Mouse (Mus musculus) skeletal muscle tissue, adult 2 months (tissue): Measurements from ENCODE around the gene Hira.
"Not testable (repeated sequence)": the region's sequence is repeated elsewhere in the genome, so short reads cannot be mapped to it uniquely, and the experiment has no call there.

ENCODE experiments used
- DNase-seq: peaks from one replicate; pipeline ENCODE4 v3.0.0-alpha.2; 2012; ENCODE audit warnings: low read depth, low spot score

The Hira gene

DNA sequence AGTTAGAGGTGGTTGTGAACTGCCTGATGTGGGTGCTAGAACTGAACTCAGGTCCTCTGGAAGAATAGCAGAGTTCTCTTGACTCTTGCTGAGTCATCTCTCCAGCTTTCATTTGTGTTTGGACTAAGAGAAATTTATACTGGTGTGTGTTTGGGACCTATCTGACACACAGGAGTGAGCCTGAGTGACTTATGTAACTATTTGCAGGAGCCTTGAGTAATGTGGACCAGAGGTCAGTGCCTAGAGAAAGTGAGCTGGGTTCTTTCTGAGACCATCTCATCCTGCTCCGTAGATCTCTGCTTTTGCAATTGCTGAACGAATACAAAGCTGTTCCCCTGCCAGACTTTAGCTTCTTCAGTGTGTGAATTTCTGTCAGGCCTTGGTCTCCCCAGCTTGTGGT, 44.9 kb downstream of the Hira start:
- no peak for DNase-seq

DNA sequence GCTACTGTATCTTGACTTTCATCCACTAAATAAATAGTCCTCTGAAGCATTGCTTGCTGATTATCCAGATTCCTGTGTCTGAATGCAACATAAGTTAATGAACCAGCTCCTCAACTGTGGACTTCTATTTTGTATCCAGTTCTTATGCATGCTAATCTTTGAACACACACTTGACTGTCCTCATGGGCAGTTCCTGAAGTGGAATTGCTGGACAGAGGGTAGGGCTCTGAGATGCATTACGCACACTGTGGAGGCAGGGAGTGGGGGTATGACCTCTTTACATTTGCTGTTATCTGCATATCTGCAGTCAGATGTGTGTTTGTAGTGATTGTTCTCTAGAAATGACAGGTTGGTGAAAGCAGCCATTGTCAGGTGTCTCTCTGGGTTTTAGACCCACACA, 51.1 kb downstream of the Hira start:
- DNase-seq = no peak

GRCm38 (mm10) chr16:18938321-18939082, 61.7 kb downstream of the Hira start:
- DNase-seq = no peak

- DNase-seq = no peak
These were observed 67.1 kb downstream of the Hira start for GRCm38 (mm10) chr16:18943906-18944305.

DNA sequence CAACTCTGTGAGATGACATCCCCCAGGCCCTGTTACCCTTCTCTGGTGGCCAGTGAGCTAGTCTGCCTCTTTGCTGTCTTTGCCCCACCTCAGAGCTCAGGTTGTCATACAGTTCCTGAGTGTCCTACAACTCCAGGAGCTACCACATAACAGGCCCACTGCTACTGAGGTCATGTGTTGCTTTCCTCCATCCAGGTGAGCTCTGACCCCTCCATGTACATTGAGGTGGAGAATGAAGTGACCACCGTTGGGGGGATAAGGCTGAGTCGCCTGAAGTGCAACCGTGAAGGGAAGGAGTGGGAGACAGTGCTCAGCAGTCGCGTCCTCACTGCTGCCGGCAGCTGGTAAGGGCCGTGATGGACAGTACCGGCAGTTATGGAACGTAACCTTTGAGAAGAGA, 72.1 kb downstream of the Hira start:
- DNase-seq = no peak

GRCm38 (mm10) chr16:18950351-18950750, 73.5 kb downstream of the Hira start:
- no peak for DNase-seq

DNA sequence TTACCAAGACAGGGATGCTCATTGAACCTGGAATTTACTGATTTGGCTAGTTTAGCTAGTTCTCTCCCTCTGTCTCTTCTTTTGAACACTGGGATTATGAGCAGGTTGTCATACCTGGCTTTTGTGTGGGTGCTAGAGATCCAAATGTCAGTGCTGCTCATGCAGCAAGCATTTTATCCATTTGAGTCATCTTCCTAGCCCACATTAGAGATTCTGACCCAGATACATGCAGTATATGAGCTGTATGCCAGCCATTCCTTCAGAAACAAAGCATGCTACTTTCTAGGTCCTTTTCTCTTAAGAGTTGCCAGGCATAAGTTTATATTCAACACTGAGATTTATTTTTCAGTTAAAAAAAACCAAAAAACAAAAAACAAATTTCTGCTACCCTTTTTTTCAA, 76.0 kb downstream of the Hira start:
- no peak for DNase-seq

DNA sequence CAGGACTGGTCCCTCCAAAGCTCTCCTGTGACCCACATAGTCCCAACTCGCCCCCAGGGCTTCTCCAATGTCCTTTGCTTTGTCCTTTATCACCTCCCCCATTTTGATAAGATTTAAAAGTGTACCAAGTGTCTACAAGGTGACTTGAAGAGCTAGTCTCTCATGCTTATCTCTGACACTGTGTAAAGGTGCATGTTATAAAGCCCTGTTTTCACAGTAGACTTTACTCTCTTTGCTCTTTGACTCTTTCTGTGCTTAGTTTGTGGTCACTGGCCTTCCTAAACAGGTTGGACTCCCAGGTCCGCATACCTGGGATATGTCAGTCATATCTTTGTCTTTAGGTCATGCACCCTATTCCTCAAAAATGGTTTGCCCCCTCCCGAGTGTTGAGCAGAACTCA, 78.2 kb downstream of the Hira start:
- no peak for DNase-seq

- DNase-seq = no peak
These were observed 86.6 kb downstream of the Hira start for GRCm38 (mm10) chr16:18963486-18963885.

- no peak for DNase-seq
These were observed 92.7 kb downstream of the Hira start for GRCm38 (mm10) chr16:18969420-18970128.

DNA sequence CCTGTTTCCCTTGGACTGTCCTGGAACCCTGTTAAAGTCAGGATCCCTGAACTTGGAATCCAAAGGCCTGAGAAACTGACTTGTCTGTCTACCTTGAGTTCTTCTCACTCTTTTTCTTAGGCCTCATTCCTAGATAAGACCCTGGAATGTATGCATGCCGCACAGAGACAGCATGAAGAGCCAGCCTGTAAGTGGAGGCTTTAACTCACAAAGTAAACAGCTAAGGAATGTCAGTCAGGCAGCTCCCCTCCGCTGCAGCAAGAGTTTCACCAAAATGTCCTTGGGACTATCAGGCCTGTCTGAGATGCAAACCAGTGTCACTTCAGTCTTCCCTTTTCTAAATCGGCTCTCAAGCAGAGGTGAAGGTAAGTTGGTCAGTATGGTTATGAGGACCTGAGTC, 94.0 kb downstream of the Hira start:
- DNase-seq = no peak

- DNase-seq = not testable (repeated sequence)
These were observed 98.8 kb downstream of the Hira start for GRCm38 (mm10) chr16:18975665-18976064.

DNA sequence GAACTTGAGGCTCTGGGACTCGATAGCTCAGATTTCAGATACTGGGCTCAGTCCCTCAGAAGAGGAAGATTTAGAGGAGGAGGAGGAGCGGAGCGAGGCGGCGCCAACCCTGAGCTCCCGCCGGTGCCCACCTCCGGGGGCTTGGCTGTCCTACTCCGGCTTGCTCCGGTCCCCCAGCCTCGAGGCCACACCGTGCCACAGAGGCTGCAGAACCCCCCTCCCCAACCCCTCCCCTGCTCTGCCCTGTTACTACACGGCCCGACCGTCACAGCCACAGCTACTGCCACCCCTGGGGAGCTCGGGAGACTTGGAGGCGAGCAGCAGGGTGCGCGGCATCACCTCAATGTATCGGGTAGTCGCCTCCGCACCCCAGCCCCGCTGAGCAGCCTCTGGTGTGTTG, 99.5 kb downstream of the Hira start:
- no peak for DNase-seq

- no peak for DNase-seq
These were observed 109.5 kb downstream of the Hira start for GRCm38 (mm10) chr16:18986381-18986780.

- no peak for DNase-seq
These were observed 110.0 kb downstream of the Hira start for GRCm38 (mm10) chr16:18986860-18987259.

DNA sequence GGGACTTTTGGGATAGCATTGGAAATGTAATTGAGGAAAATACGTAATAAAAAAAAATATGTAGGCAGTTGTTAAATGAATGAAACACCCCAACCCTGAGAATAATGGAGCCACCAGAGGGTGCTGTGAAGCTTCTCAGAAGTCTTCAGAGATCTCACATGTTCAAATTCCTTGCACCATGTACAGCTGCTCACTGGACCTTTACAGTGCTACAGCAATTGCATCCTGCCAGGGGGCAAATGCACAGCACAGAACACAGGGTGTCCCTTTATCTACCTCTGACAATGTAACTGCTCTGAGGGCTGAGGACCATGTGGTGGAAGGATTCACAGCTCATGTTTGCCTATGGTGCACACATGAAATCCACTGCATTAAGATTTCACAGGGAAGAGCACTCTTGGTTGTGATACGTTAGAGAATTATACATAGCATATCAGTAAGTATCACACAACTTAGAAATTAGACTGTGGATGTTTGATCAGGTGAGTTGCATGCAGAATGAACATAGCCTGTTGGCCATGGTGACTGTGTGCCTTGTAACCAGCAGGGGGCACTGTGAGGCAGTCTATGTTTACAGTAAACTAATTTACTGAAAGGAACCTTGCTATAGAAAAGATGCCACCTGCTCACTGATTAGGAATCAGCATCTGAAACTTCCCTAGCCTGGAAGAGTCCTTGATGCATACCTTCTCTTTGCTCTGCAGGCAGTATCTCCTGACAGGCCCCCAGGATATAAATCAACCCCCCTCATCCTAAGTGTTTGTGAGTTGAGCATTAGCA, 126.0 kb downstream of the Hira start:
- DNase-seq = not testable (repeated sequence)

DNA sequence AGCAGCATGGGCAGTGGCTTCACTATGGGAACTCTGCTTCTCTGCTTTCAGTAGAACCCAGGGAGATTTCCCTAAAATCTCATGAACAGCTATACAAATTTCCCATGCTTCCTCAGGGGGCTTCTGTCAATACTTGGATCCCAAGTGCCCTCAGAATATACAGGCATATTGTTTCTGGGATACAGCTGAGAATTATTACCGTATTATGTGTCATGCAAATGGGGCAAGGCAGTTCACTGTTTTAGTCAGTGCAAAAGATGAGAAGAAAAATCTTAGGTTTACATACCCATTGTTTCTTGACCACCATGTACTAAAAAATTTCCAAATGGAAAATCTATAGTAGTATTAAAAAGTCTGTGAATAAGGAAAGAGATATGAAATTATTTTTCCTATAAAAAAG, 126.9 kb downstream of the Hira start:
- DNase-seq = no peak

- no peak for DNase-seq
These were observed 128.5 kb downstream of the Hira start for GRCm38 (mm10) chr16:19005298-19005697.

DNA sequence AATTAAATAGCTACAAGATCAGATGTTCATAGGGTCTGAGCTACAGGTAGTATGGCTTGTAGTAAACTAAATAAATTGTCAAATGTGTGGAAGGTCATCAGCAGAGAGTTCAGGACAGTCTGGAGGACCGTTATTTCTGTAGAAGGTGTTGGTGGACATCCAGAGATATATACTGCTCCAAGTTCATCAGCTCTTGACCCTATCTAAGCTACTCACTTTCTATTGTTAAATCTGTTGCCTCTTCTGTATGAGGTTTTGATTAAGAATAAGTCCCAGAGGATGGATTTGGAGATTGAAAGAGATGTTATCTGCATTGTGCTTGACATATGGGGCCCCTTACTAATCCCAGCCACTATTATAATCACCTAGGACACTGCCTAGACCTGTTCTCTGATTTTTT, 129.9 kb downstream of the Hira start:
- DNase-seq = no peak

DNA sequence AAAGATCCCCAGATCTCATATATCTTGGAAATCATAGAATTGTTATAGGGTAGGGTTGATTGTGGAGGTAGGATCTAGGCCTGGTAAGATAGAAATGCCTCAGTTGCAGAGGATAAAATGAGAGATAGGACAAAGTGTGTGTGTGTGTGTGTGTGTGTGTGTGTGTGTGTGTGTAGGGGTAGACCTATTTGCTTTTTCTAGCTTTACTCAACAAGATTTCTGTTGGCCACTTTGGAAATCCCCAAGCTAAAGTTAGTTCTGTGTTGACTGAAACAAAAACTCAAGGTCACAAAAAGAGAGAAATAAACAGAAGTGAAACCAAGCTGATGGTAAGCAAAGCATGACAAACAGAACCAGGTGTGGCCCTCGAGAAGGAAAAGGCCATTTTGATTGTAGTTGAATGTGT, 130.4 kb downstream of the Hira start:
- DNase-seq = peak; percentile 9

GRCm38 (mm10) chr16:19010710-19011109, 133.9 kb downstream of the Hira start:
- no peak for DNase-seq

- DNase-seq = no peak
These were observed 136.7 kb downstream of the Hira start for GRCm38 (mm10) chr16:19013550-19013949.
